Mouse (Mus musculus) limb, embryonic 14.5 days (tissue): ENCODE results near the gene Wdr83. TPM values are rescaled to one million over a fixed set of nuclear protein-coding genes. Genes with fewer than 3 reads are reported as not detected.

Experiments used
- ATAC-seq: fragments of 200-750 bp; cut with Nextera tagmentation; 2 replicates; pipeline ENCODE4 v1.8.0; 2017; ENCODE audit warnings: low read depth, moderate number of reproducible peaks, moderate TSS enrichment; ENCODE audit not compliant: low FRiP score
- DNase-seq: peaks from one replicate; pipeline ENCODE4 v3.0.0-alpha.2; 2015; ENCODE audit warnings: low spot score
- H3K27ac ChIP-seq: fragments of 300-500 bp; sonication (generic); replicated peaks from 2 replicates; pipeline ENCODE4 v1.5.1; 2014; ENCODE audit warnings: low read depth, mild to moderate bottlenecking, low read length, moderate library complexity, mixed read lengths
- H3K27me3 ChIP-seq: fragments of 300-500 bp; sonication (generic); 2 replicates; pipeline ENCODE4 v1.6.1; 2014; ENCODE audit warnings: low read length, mixed read lengths; ENCODE audit not compliant: control insufficient read depth, insufficient read depth
- H3K36me3 ChIP-seq: fragments of 300-500 bp; sonication (generic); 2 replicates; pipeline ENCODE4 v1.6.1; 2014; ENCODE audit warnings: mild to moderate bottlenecking, low read length, moderate library complexity, mixed read lengths; ENCODE audit not compliant: control insufficient read depth, insufficient read depth
- H3K4me1 ChIP-seq: fragments of 300-500 bp; sonication (generic); 2 replicates; pipeline ENCODE4 v1.6.1; 2014; ENCODE audit warnings: antibody characterized with exemption, low read length, mixed read lengths; ENCODE audit not compliant: control insufficient read depth, insufficient read depth
- H3K4me2 ChIP-seq: fragments of 300-500 bp; sonication (generic); replicated peaks from 2 replicates; pipeline ENCODE4 v1.6.1; 2014; ENCODE audit warnings: low read depth, mild to moderate bottlenecking, low read length, moderate library complexity; ENCODE audit not compliant: severe bottlenecking
- H3K4me3 ChIP-seq: fragments of 300-500 bp; sonication (generic); replicated peaks from 2 replicates; pipeline ENCODE4 v1.5.1; 2014; ENCODE audit warnings: low read length
- H3K9ac ChIP-seq: fragments of 300-500 bp; sonication (generic); 2 replicates; pipeline ENCODE4 v1.6.1; 2014; ENCODE audit warnings: mild to moderate bottlenecking, low read depth, low read length, moderate library complexity; ENCODE audit not compliant: severe bottlenecking
- H3K9me3 ChIP-seq: fragments of 300-500 bp; sonication (generic); 2 replicates; pipeline ENCODE4 v1.6.1; 2016; ENCODE audit warnings: low read length; ENCODE audit not compliant: control insufficient read depth
- POLR2A ChIP-seq: fragments of 200-500 bp; IDR thresholded peaks from 2 replicates; pipeline ENCODE4 v1.8.0; 2012; ENCODE audit warnings: inconsistent platforms, mild to moderate bottlenecking, moderate library complexity, borderline replicate concordance; ENCODE audit not compliant: insufficient read depth, insufficient read length; ENCODE audit errors: extremely low read depth
- WGBS: fragments of 180-500 bp; shearing (Covaris S2); extraction: QIAGEN DNeasy Blood & Tissue Kit; methylation state at CpG from one replicate; pipeline ENCODE4 v1.1.7; 2014; 5-methylcytosine and 5-hydroxymethylcytosine counted together
- polyA plus RNA-seq, 2 experiments: library from polyadenylated mRNA; depleted of rRNA in 1 of 2; stranded (reverse) in 1 of 2; unstranded in 1 of 2; fragments of >200 nt; fragmentation: Nextera tagmentation in 1 of 2; extraction: Ambion mirVana in 1 of 2; gene quantifications; 2 replicates each; pipeline versions ENCODE4 v1.2.1 to v1.2.3; 2012 to 2014

Wdr83 gene
- polyA plus RNA-seq, 2 experiments = 36.8 to 58.4 TPM

- ATAC-seq (no peak), DNase-seq (no peak)
- H3K4me3 ChIP-seq = peak overlapping the region; percentile 82
- peaks cover 47% of the 10 kb centered on the region for H3K36me3 ChIP-seq
- peak overlapping the region; percentile 72 for H3K4me2 ChIP-seq
- H3K27me3 ChIP-seq = no peaks in the 10 kb centered on the region
- peak overlapping the region; percentile 89 for H3K27ac ChIP-seq
- H3K9me3 ChIP-seq = no peaks in the 10 kb centered on the region
- peaks cover 10% of the 10 kb centered on the region for H3K4me1 ChIP-seq
- TF ChIP-seq POLR2A = no peak
- WGBS = 32% methylated on average over 9 of the region's 9 CpGs
- peak overlapping the region; percentile 80 for H3K9ac ChIP-seq
Observed at GRCm38 (mm10) chr8:85072364-85072929, 8.7 kb downstream of the Wdr83 start.

- DNase-seq = peak; percentile 94
- H3K9me3 ChIP-seq = no peaks in the 10 kb centered on the region
- peak; percentile 89 for ATAC-seq
- TF ChIP-seq POLR2A = 0 out of 2 replicates have a peak, but pooled peaks have one; percentile 55
- under 1% methylated on average over 61 of the region's 68 CpGs for WGBS
- H3K4me1 ChIP-seq = peaks cover 10% of the 10 kb centered on the region
- H3K27me3 ChIP-seq = no peaks in the 10 kb centered on the region
- peak within 1 kb of the TSS; percentile 72 for H3K4me2 ChIP-seq
- H3K9ac ChIP-seq = peak within 1 kb of the TSS; percentile 80
- peak within 1 kb of the TSS; percentile 89 for H3K27ac ChIP-seq
- peaks cover 47% of the 10 kb centered on the region for H3K36me3 ChIP-seq
- H3K4me3 ChIP-seq = peak within 1 kb of the TSS; percentile 82
Observed at GRCm38 (mm10) chr8:85071514-85072281, 9.4 kb downstream of the Wdr83 start, which contains the start of gene Dhps. Gene Dhps, plus strand, starts transcription at chr8:85071757.

- Histone ChIP-seq H3K27ac (0 out of 2 replicates have a peak overlapping the region, but pooled peaks have one; percentile 35), H3K4me3 (peak overlapping the region; percentile 82), H3K27me3 (no peaks in the 10 kb centered on the region), H3K4me1 (peaks cover 10% of the 10 kb centered on the region), H3K4me2 (peak overlapping the region; percentile 72), H3K9me3 (no peaks in the 10 kb centered on the region), H3K36me3 (peaks cover 49% of the 10 kb centered on the region), H3K9ac (peak overlapping the region; percentile 80)
- 83% methylated on average over 5 of the region's 5 CpGs for WGBS
- ATAC-seq = no peak
- no peak for TF ChIP-seq POLR2A
- DNase-seq = no peak
Observed at GRCm38 (mm10) chr8:85071041-85071440, 10.1 kb downstream of the Wdr83 start.

GRCm38 (mm10) chr8:85067982-85068381 is 13.1 kb downstream of the Wdr83 start, which contains the start of gene Gm5741:
Gene Gm5741, minus strand, starts transcription at chr8:85067982.
- Histone ChIP-seq H3K4me2 (no peak within 1 kb of the TSS), H3K27ac (no peak within 1 kb of the TSS), H3K27me3 (no peaks in the 10 kb centered on the region), H3K9me3 (no peaks in the 10 kb centered on the region), H3K4me3 (no peak within 1 kb of the TSS), H3K4me1 (peaks cover 10% of the 10 kb centered on the region), H3K36me3 (peaks cover 24% of the 10 kb centered on the region), H3K9ac (no peak within 1 kb of the TSS)
- ATAC-seq (no peak), DNase-seq (no peak)
- no peak for TF ChIP-seq POLR2A

- Histone ChIP-seq H3K4me3 (no peak overlapping the region), H3K27me3 (no peaks in the 10 kb centered on the region), H3K9me3 (no peaks in the 10 kb centered on the region), H3K36me3 (peaks cover 24% of the 10 kb centered on the region), H3K9ac (no peak overlapping the region), H3K4me2 (no peak overlapping the region), H3K27ac (no peak overlapping the region), H3K4me1 (peaks cover 5% of the 10 kb centered on the region; the same call in 1 of the 2 replicates)
- DNase-seq (no peak), ATAC-seq (no peak)
- no peak for TF ChIP-seq POLR2A
- WGBS = 93% methylated on average over 2 of the region's 2 CpGs
Observed at GRCm38 (mm10) chr8:85067155-85067554, 14.0 kb downstream of the Wdr83 start.
